Comparison of ENCODE assay signal across 14 mouse cellular contexts in the genomic region with DNA sequence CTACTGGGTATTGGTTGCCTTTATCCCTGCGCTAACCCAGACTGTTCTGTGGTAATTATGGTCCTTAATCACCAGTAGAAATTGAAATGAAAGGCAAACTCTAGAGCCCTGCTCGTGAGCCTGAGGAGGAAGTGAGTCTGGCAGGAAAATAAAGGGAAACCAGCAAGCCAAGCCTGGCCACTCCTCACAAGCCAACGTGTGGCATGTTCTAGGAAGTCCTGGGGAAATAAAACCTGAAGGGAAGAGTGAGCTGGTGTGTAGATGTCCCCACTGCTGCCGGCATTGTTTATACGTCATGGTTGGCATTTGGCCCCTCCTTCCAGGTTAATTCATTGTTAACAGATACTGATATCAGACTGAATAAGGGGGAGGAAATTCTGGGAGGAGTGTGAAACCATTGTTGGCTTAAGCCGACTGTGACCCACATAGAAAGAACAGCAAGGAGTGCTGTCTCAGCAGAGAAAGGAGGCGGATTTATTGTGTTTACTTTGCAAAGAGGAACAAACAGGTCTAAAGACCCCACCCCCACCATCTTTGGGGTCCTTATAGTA.
DNase-seq lines count a peak whose midpoint lies in the region; ATAC-seq and TF ChIP-seq lines count a peak whose summit lies in the region.
"Had no signal": no experiment of that assay in that cellular context is flagged by ENCODE, and none has a peak within 500 bp of the region (broad histone marks: within the 10 kb centered on the region; RNA-seq: fewer than 3 reads in every experiment).

No protein-coding gene starts in this region.

- TF ChIP-seq CTCF in kidney, adult 2 months (conservative IDR thresholded peaks at IDR 0.05; ENCODE audit: insufficient read depth, insufficient read length, low read depth, low read length) = no peak
- TF ChIP-seq CTCF in MEL (IDR thresholded peaks at IDR 0.05 in 2 of 3, conservative IDR thresholded peaks at IDR 0.05 in 1 of 3; ENCODE audit: control insufficient read depth in 1 of 3, insufficient read depth in 1 of 3, low read depth in 2 of 3, low read length in 3 of 3, poor library complexity in 1 of 3, severe bottlenecking in 1 of 3) = no peak

- H3K36me3 ChIP-seq in kidney, adult 2 months (ENCODE audit: control insufficient read depth, insufficient read depth, low read length) = no peaks in the 10 kb centered on the region
- H3K36me3 ChIP-seq in MEL (ENCODE audit: control insufficient read depth in 1 of 2, insufficient read depth in 2 of 2, low read length in 2 of 2) = peaks cover 0 to 13% of the 10 kb centered on the region in 2 experiments; a peak in 2 of 4 replicates
- H3K36me3 ChIP-seq in megakaryocyte, embryonic 14.5 days (replicated peaks; ENCODE audit: low read length) = no peaks in the 10 kb centered on the region
- no peaks in the 10 kb centered on the region for H3K36me3 ChIP-seq in forebrain, embryonic 15.5 days
- H3K36me3 ChIP-seq in midbrain, embryonic 15.5 days (replicated peaks) = no peaks in the 10 kb centered on the region
- H3K36me3 ChIP-seq: hindbrain, embryonic 10.5 days; limb, embryonic 15.5 days had no signal

- ATAC-seq in forebrain, embryonic 15.5 days (replicated peaks) = no peak
- no peak for ATAC-seq in midbrain, embryonic 15.5 days (replicated peaks)

- no peak for TF ChIP-seq RAD21 in MEL (IDR thresholded peaks at IDR 0.05; ENCODE audit: low read depth, low read length)

- no peaks in the 10 kb centered on the region for H3K4me1 ChIP-seq in kidney, adult 2 months (ENCODE audit: control insufficient read depth, insufficient read depth, low read length)
- H3K4me1 ChIP-seq in MEL (ENCODE audit: control insufficient read depth in 1 of 2, insufficient read depth in 2 of 2, low read length in 2 of 2) = peaks cover 6 to 14% of the 10 kb centered on the region in 2 experiments
- peaks cover 87% of the 10 kb centered on the region for H3K4me1 ChIP-seq in megakaryocyte, embryonic 14.5 days
- H3K4me1 ChIP-seq in forebrain, embryonic 15.5 days = peaks cover 4% of the 10 kb centered on the region; the same call in 1 of the 2 replicates
- peaks cover 7% of the 10 kb centered on the region; the same call in 1 of the 2 replicates for H3K4me1 ChIP-seq in midbrain, embryonic 15.5 days
- H3K4me1 ChIP-seq: limb, embryonic 15.5 days had no signal

- H3K4me2 ChIP-seq in forebrain, embryonic 15.5 days (replicated peaks) = no peak overlapping the region
- no peak overlapping the region for H3K4me2 ChIP-seq in midbrain, embryonic 15.5 days
- H3K4me2 ChIP-seq: limb, embryonic 15.5 days had no signal

- H3K27me3 ChIP-seq in kidney, adult 2 months (replicated peaks; ENCODE audit: control insufficient read depth, insufficient read depth, low read length) = no peaks in the 10 kb centered on the region
- no peaks in the 10 kb centered on the region for H3K27me3 ChIP-seq in MEL (ENCODE audit: control insufficient read depth in 1 of 2, insufficient read depth in 2 of 2, low read length in 2 of 2)
- H3K27me3 ChIP-seq in megakaryocyte, embryonic 14.5 days (replicated peaks) = peaks cover 1% of the 10 kb centered on the region
- H3K27me3 ChIP-seq in forebrain, embryonic 15.5 days = no peaks in the 10 kb centered on the region
- H3K27me3 ChIP-seq in midbrain, embryonic 15.5 days (replicated peaks) = no peaks in the 10 kb centered on the region
- H3K27me3 ChIP-seq: limb, embryonic 15.5 days had no signal

- 36% methylated on average over 7 of the region's 7 CpGs for WGBS in kidney, adult 2 months
- 38% methylated on average over 7 of the region's 7 CpGs for WGBS in forebrain, embryonic 15.5 days
- WGBS in midbrain, embryonic 15.5 days = 43% methylated on average over 7 of the region's 7 CpGs

- no peaks in the 10 kb centered on the region for H3K79me2 ChIP-seq in MEL (ENCODE audit: control insufficient read depth, insufficient read depth, low read length, poor library complexity)

- H3K9ac ChIP-seq in MEL (ENCODE audit: control insufficient read depth, low read depth, low read length, poor library complexity, severe bottlenecking) = 0 out of 2 replicates have a peak overlapping the region, but pooled peaks have one; percentile 11
- no peak overlapping the region for H3K9ac ChIP-seq in forebrain, embryonic 15.5 days (replicated peaks)
- H3K9ac ChIP-seq in midbrain, embryonic 15.5 days = no peak overlapping the region
- H3K9ac ChIP-seq: limb, embryonic 15.5 days had no signal

- no peak overlapping the region for H3K27ac ChIP-seq in kidney, adult 2 months (ENCODE audit: insufficient read depth, low read depth, low read length)
- no peak overlapping the region for H3K27ac ChIP-seq in MEL (ENCODE audit: control insufficient read depth, low read depth, low read length)
- no peak overlapping the region for H3K27ac ChIP-seq in forebrain, embryonic 15.5 days (replicated peaks)
- H3K27ac ChIP-seq in midbrain, embryonic 15.5 days = no peak overlapping the region
- H3K27ac ChIP-seq: left cerebral cortex, adult 2 months; limb, embryonic 15.5 days had no signal

- TF ChIP-seq EP300 in MEL (IDR thresholded peaks at IDR 0.05; ENCODE audit: low read depth in 1 of 2, low read length in 2 of 2) = no peak

- peak; percentile 26 for DNase-seq in kidney, adult 2 months
- DNase-seq in kidney, adult 11 months = no peak
- no peak for DNase-seq in MEL (ENCODE audit: low read depth, low spot score)
- DNase-seq in lung, adult 18-20 months = peak; percentile 42 to 51
- no peak for DNase-seq in ovary, postnatal 10 days (ENCODE audit: low spot score)
- DNase-seq: cerebellum, postnatal 36 days; kidney, postnatal 4 days; thymus, adult 2 months had no signal

- no peak overlapping the region for H3K4me3 ChIP-seq in kidney, adult 2 months (ENCODE audit: insufficient read depth, low read depth, low read length)
- H3K4me3 ChIP-seq in MEL (ENCODE audit: control insufficient read depth in 1 of 2, insufficient read depth in 1 of 2, low read depth in 2 of 2, low read length in 2 of 2) = no peak overlapping the region
- peak overlapping the region; percentile 77 for H3K4me3 ChIP-seq in megakaryocyte, embryonic 14.5 days (replicated peaks)
- no peak overlapping the region for H3K4me3 ChIP-seq in forebrain, embryonic 15.5 days
- no peak overlapping the region for H3K4me3 ChIP-seq in midbrain, embryonic 15.5 days
- H3K4me3 ChIP-seq: hindbrain, embryonic 10.5 days; left cerebral cortex, adult 2 months; limb, embryonic 15.5 days had no signal

- TF ChIP-seq POLR2A in kidney, adult 2 months (IDR thresholded peaks at IDR 0.05; ENCODE audit: low read depth, low read length) = no peak
- no peak for TF ChIP-seq POLR2A in MEL (IDR thresholded peaks at IDR 0.05; ENCODE audit: control insufficient read depth in 1 of 2, insufficient read depth in 1 of 2, low read depth in 1 of 2, low read length in 2 of 2, poor library complexity in 1 of 2)

- H3K9me3 ChIP-seq in MEL (replicated peaks; ENCODE audit: insufficient read depth, low read length) = no peaks in the 10 kb centered on the region
- H3K9me3 ChIP-seq in megakaryocyte, embryonic 14.5 days = no peaks in the 10 kb centered on the region
- no peaks in the 10 kb centered on the region for H3K9me3 ChIP-seq in forebrain, embryonic 15.5 days
- H3K9me3 ChIP-seq in midbrain, embryonic 15.5 days = no peaks in the 10 kb centered on the region
- H3K9me3 ChIP-seq: hindbrain, embryonic 10.5 days; limb, embryonic 15.5 days had no signal

TF ChIP-seq in MEL, 35 proteins besides CTCF, POLR2A, EP300 and RAD21:
- TF ChIP-seq ZMIZ1 (IDR thresholded peaks at IDR 0.05; ENCODE audit: low read depth, low read length) = no peak
- no peak for TF ChIP-seq MXI1 (IDR thresholded peaks at IDR 0.05; ENCODE audit: low read depth, low read length)
- TF ChIP-seq MAFK (IDR thresholded peaks at IDR 0.05; ENCODE audit: borderline replicate concordance, low read depth, low read length) = no peak
- no peak for TF ChIP-seq GABPA (IDR thresholded peaks at IDR 0.05; ENCODE audit: low read depth, low read length)
- no peak for TF ChIP-seq E2F4 (IDR thresholded peaks at IDR 0.05; ENCODE audit: borderline replicate concordance, low read depth, low read length)
- no peak for TF ChIP-seq POLR2AphosphoS2 (IDR thresholded peaks at IDR 0.05; ENCODE audit: low read length)

Comparison
In these comparisons a context has a peak if more than half of its experiments do, and no peak if none do; other contexts are left out.
1. DNase-seq: peak in kidney, adult 2 months (single experiment) and lung, adult 18-20 months (2 of 2); none in kidney, adult 11 months (single experiment), MEL (single experiment) and ovary, postnatal 10 days (single experiment).